Mouse (Mus musculus) cortical plate, adult 2 months (tissue): Measurements from ENCODE around the gene Rhou.

ENCODE experiments used
- CTCF ChIP-seq: fragments of 200-500 bp; IDR thresholded peaks from 2 replicates; pipeline ENCODE4 v1.5.1; 2011; ENCODE audit warnings: mild to moderate bottlenecking, control low read depth, low read length; ENCODE audit not compliant: insufficient read depth; ENCODE audit errors: extremely low read depth
- POLR2A ChIP-seq: fragments of 200-500 bp; IDR thresholded peaks from 2 replicates; pipeline ENCODE4 v1.6.1; 2011; ENCODE audit warnings: mild to moderate bottlenecking, low read length, control low read depth; ENCODE audit not compliant: insufficient read depth; ENCODE audit errors: extremely low read depth

GRCm38 (mm10) chr8:123692165-123692962 lies 38.6 kb downstream of the Rhou start:
- TF ChIP-seq CTCF (no peak), POLR2A (no peak)
